Mouse (Mus musculus) hindbrain, embryonic 10.5 days (tissue): ENCODE results near the gene Hist1h4c. TPM values are rescaled to one million over a fixed set of nuclear protein-coding genes. Genes with fewer than 3 reads are reported as not detected.
"Not testable (repeated sequence)": the region's sequence is repeated elsewhere in the genome, so short reads cannot be mapped to it uniquely, and the experiment has no call there.

Experiments used
- DNase-seq: peaks from one replicate; pipeline ENCODE4 v3.0.0-alpha.2; 2017; ENCODE audit warnings: low spot score
- H3K27ac ChIP-seq: fragments of 300-500 bp; sonication (generic); 2 replicates; pipeline ENCODE4 v1.5.1; 2016; ENCODE audit warnings: mild to moderate bottlenecking, moderate library complexity
- H3K27me3 ChIP-seq: fragments of 300-500 bp; sonication (generic); 2 replicates; pipeline ENCODE4 v1.6.1; 2016; ENCODE audit warnings: mild to moderate bottlenecking; ENCODE audit not compliant: poor library complexity, insufficient read depth, severe bottlenecking
- H3K36me3 ChIP-seq: fragments of 300-500 bp; sonication (generic); 2 replicates; pipeline ENCODE4 v1.6.1; 2016; ENCODE audit warnings: mild to moderate bottlenecking, moderate library complexity
- H3K4me1 ChIP-seq: fragments of 300-500 bp; sonication (generic); replicated peaks from 2 replicates; pipeline ENCODE4 v1.6.1; 2016; ENCODE audit warnings: mild to moderate bottlenecking
- H3K4me3 ChIP-seq: fragments of 300-500 bp; sonication (generic); 2 replicates; pipeline ENCODE4 v1.5.1; 2016; ENCODE audit warnings: mild to moderate bottlenecking, moderate library complexity
- H3K9me3 ChIP-seq: fragments of 300-500 bp; sonication (generic); 2 replicates; pipeline ENCODE4 v1.6.1; 2016; ENCODE audit warnings: mild to moderate bottlenecking, moderate library complexity
- WGBS: fragments of 180-500 bp; shearing (Covaris S2); methylation state at CpG from one replicate; pipeline ENCODE4 v1.1.7; 2016; 5-methylcytosine and 5-hydroxymethylcytosine counted together
- polyA plus RNA-seq: library from polyadenylated mRNA; unstranded; fragments of >200 nt; fragmentation: Nextera tagmentation; extraction: Ambion mirVana; gene quantifications from 2 replicates; pipeline ENCODE4 v1.2.1, GENCODE M21; 2016

Hist1h4c gene
- polyA plus RNA-seq = 5.4 TPM in 2 replicates

- WGBS = under 1% methylated on average over 22 of the region's 22 CpGs
- H3K9me3 ChIP-seq = no peaks in the 10 kb centered on the region
- DNase-seq = peak; percentile 98
- H3K4me3 ChIP-seq = peak within 1 kb of the TSS; percentile 55
- no peaks in the 10 kb centered on the region for H3K27me3 ChIP-seq
- H3K4me1 ChIP-seq = peaks cover 30% of the 10 kb centered on the region
- H3K27ac ChIP-seq = peak within 1 kb of the TSS; percentile 89
- H3K36me3 ChIP-seq = no peaks in the 10 kb centered on the region
Measured at GRCm38 (mm10) chr13:23698300-23698693, at the start of gene Hist1h4c. Hist1h4c (minus strand) TSS chr13:23698454.

GRCm38 (mm10) chr13:23747892-23748288 is 49.6 kb upstream of the Hist1h4c start:
- peak; percentile 57 for DNase-seq

GRCm38 (mm10) chr13:23747081-23747891 is 49.0 kb upstream of the Hist1h4c start:
- H3K4me1 ChIP-seq = peaks cover 32% of the 10 kb centered on the region
- WGBS = 4% methylated on average over 13 of the region's 13 CpGs
- H3K27ac ChIP-seq = peak overlapping the region; percentile 97
- H3K4me3 ChIP-seq = peak overlapping the region; percentile 59
- DNase-seq = no peak
- H3K36me3 ChIP-seq = no peaks in the 10 kb centered on the region
- H3K27me3 ChIP-seq = no peaks in the 10 kb centered on the region
- H3K9me3 ChIP-seq = no peaks in the 10 kb centered on the region

More at GRCm38 (mm10) chr13:23747892-23748288, 49.6 kb upstream of the Hist1h4c start:
- WGBS = 8% methylated on average over 4 of the region's 4 CpGs
- Histone ChIP-seq H3K9me3 (no peaks in the 10 kb centered on the region), H3K27ac (peak overlapping the region; percentile 97), H3K4me3 (peak overlapping the region; percentile 59), H3K4me1 (peaks cover 35% of the 10 kb centered on the region), H3K36me3 (no peaks in the 10 kb centered on the region), H3K27me3 (no peaks in the 10 kb centered on the region)

- not testable (repeated sequence) for H3K9me3 ChIP-seq, H3K36me3 ChIP-seq, H3K27me3 ChIP-seq
- peak; percentile 82 for DNase-seq
- H3K27ac ChIP-seq = peak within 1 kb of the TSS; percentile 97
- peaks cover 24% of the 10 kb centered on the region for H3K4me1 ChIP-seq
- 0% methylated on average over 54 of the region's 58 CpGs for WGBS
- H3K4me3 ChIP-seq = peak within 1 kb of the TSS; percentile 59
Measured at GRCm38 (mm10) chr13:23746201-23747080, 48.2 kb upstream of the Hist1h4c start, which contains the start of gene Hist1h2bb. Hist1h2bb (plus strand) TSS chr13:23746734.

- peak; percentile 80 for DNase-seq
- WGBS = 1% methylated on average over 28 of the region's 28 CpGs
- Histone ChIP-seq H3K27ac (peak within 1 kb of the TSS; percentile 97), H3K27me3 (no peaks in the 10 kb centered on the region), H3K4me3 (peak within 1 kb of the TSS; percentile 59), H3K36me3 (no peaks in the 10 kb centered on the region), H3K9me3 (no peaks in the 10 kb centered on the region), H3K4me1 (peaks cover 29% of the 10 kb centered on the region)
Measured at GRCm38 (mm10) chr13:23745381-23746161, 47.3 kb upstream of the Hist1h4c start, which contains the start of gene Hist1h3c. Hist1h3c (minus strand) TSS chr13:23745602.

- no peak for DNase-seq
- Histone ChIP-seq H3K9me3 (no peaks in the 10 kb centered on the region), H3K4me1 (peaks cover 37% of the 10 kb centered on the region), H3K27me3 (no peaks in the 10 kb centered on the region), H3K36me3 (no peaks in the 10 kb centered on the region), H3K27ac (peak overlapping the region; percentile 97), H3K4me3 (peak overlapping the region; percentile 59)
- WGBS = 1% methylated on average over 24 of the region's 36 CpGs
Measured at GRCm38 (mm10) chr13:23744421-23745380, 46.4 kb upstream of the Hist1h4c start.

- WGBS = 57% methylated on average over 4 of the region's 4 CpGs
- H3K9me3 ChIP-seq = no peaks in the 10 kb centered on the region
- H3K4me1 ChIP-seq = peaks cover 45% of the 10 kb centered on the region
- H3K27me3 ChIP-seq = no peaks in the 10 kb centered on the region
- H3K27ac ChIP-seq = peak overlapping the region; percentile 97
- no peak for DNase-seq
- no peaks in the 10 kb centered on the region for H3K36me3 ChIP-seq
- H3K4me3 ChIP-seq = peak overlapping the region; percentile 59
Measured at GRCm38 (mm10) chr13:23743963-23744362, 45.7 kb upstream of the Hist1h4c start.

GRCm38 (mm10) chr13:23743215-23743614 is 45.0 kb upstream of the Hist1h4c start:
- WGBS = 81% methylated on average over 5 of the region's 5 CpGs
- Histone ChIP-seq H3K27me3 (no peaks in the 10 kb centered on the region), H3K27ac (peak overlapping the region; percentile 56; the same call in 1 of the 2 replicates), H3K4me3 (no peak overlapping the region), H3K4me1 (peaks cover 44% of the 10 kb centered on the region), H3K36me3 (no peaks in the 10 kb centered on the region), H3K9me3 (no peaks in the 10 kb centered on the region)
- no peak for DNase-seq

GRCm38 (mm10) chr13:23742007-23742406 is 43.8 kb upstream of the Hist1h4c start:
- peaks cover 37% of the 10 kb centered on the region for H3K4me1 ChIP-seq
- H3K4me3 ChIP-seq = no peak overlapping the region
- no peaks in the 10 kb centered on the region for H3K9me3 ChIP-seq
- DNase-seq = no peak
- H3K36me3 ChIP-seq = no peaks in the 10 kb centered on the region
- H3K27ac ChIP-seq = peak overlapping the region; percentile 50; the same call in 1 of the 2 replicates
- H3K27me3 ChIP-seq = no peaks in the 10 kb centered on the region

GRCm38 (mm10) chr13:23740910-23741309 is 42.7 kb upstream of the Hist1h4c start:
- peak overlapping the region; percentile 66 for H3K4me3 ChIP-seq
- peaks cover 36% of the 10 kb centered on the region for H3K4me1 ChIP-seq
- WGBS = 67% methylated on average over 5 of the region's 5 CpGs
- H3K27me3 ChIP-seq = no peaks in the 10 kb centered on the region
- no peaks in the 10 kb centered on the region for H3K9me3 ChIP-seq
- H3K27ac ChIP-seq = peak overlapping the region; percentile 97
- no peaks in the 10 kb centered on the region for H3K36me3 ChIP-seq
- DNase-seq = no peak

- Histone ChIP-seq H3K9me3 (no peaks in the 10 kb centered on the region), H3K36me3 (no peaks in the 10 kb centered on the region), H3K4me1 (peaks cover 36% of the 10 kb centered on the region), H3K4me3 (peak overlapping the region; percentile 66), H3K27ac (peak overlapping the region; percentile 97), H3K27me3 (no peaks in the 10 kb centered on the region)
- WGBS = 39% methylated on average over 13 of the region's 13 CpGs
- no peak for DNase-seq
Measured at GRCm38 (mm10) chr13:23740256-23740840, 42.1 kb upstream of the Hist1h4c start.
